Mouse (Mus musculus): ENCODE measurements around the gene Tom1. TPM values are rescaled to one million over a fixed set of nuclear protein-coding genes. Genes with fewer than 3 reads are reported as not detected.
A peak's percentile ranks its signal among the peaks of the same experiment; 100 is the strongest.

The Tom1 gene
- total and polyA plus RNA-seq, 2 experiments from 2014 or later = 56.1 to 75.8 TPM

GRCm38 (mm10) chr8:75108527-75109235 is 75.2 kb downstream of the Tom1 start:
- DNase-seq (ENCODE audit: low spot score) (peak; percentile 86), ATAC-seq (ENCODE audit: insufficient read depth, low read depth) (peak; percentile 80)
- Histone ChIP-seq H3K9ac (replicated peaks; ENCODE audit: low read depth, low read length) (peak overlapping the region; percentile 75), H3K36me3 (replicated peaks; ENCODE audit: control insufficient read depth, insufficient read depth, low read length) (peaks cover 16% of the 10 kb centered on the region), H3K4me3 (ENCODE audit: low read depth, low read length) (peak overlapping the region; percentile 64), H3K27ac (ENCODE audit: low read depth) (peak overlapping the region; percentile 86), H3K9me3 (replicated peaks; ENCODE audit: control insufficient read depth, low read length) (no peaks in the 10 kb centered on the region), H3K4me2 (ENCODE audit: low read depth, low read length) (peak overlapping the region; percentile 95), H3K4me1 (ENCODE audit: control insufficient read depth, insufficient read depth) (peaks cover 10% of the 10 kb centered on the region; the same call in 1 of the 2 replicates), H3K27me3 (ENCODE audit: control insufficient read depth, insufficient read depth, low read length) (no peaks in the 10 kb centered on the region)
- TF ChIP-seq EP300 (IDR thresholded peaks at IDR 0.05; ENCODE audit: low read depth) (peak; percentile 21; the same call in 1 of the 2 replicates), CTCF (IDR thresholded peaks at IDR 0.05; ENCODE audit: low read depth) (peak; percentile 89)
- 1% methylated on average over 9 of the region's 9 CpGs for WGBS

- H3K4me3 ChIP-seq (ENCODE audit: low read depth, low read length) = peak within 1 kb of the TSS; percentile 64
- peak within 1 kb of the TSS; percentile 75 for H3K9ac ChIP-seq (replicated peaks; ENCODE audit: low read depth, low read length)
- H3K4me1 ChIP-seq (ENCODE audit: control insufficient read depth, insufficient read depth) = peaks cover 10% of the 10 kb centered on the region; the same call in 1 of the 2 replicates
- under 1% methylated on average over 59 of the region's 59 CpGs for WGBS
- peak within 1 kb of the TSS; percentile 86 for H3K27ac ChIP-seq (ENCODE audit: low read depth)
- peak within 1 kb of the TSS; percentile 95 for H3K4me2 ChIP-seq (ENCODE audit: low read depth, low read length)
- TF ChIP-seq EP300 (IDR thresholded peaks at IDR 0.05; ENCODE audit: low read depth) (no peak), CTCF (IDR thresholded peaks at IDR 0.05; ENCODE audit: low read depth) (no peak)
- peaks cover 23% of the 10 kb centered on the region for H3K36me3 ChIP-seq (replicated peaks; ENCODE audit: control insufficient read depth, insufficient read depth, low read length)
- DNase-seq (ENCODE audit: low spot score) (peak; percentile 98), ATAC-seq (ENCODE audit: insufficient read depth, low read depth) (peak; percentile 99)
- H3K9me3 ChIP-seq (replicated peaks; ENCODE audit: control insufficient read depth, low read length) = no peaks in the 10 kb centered on the region
- no peaks in the 10 kb centered on the region for H3K27me3 ChIP-seq (ENCODE audit: control insufficient read depth, insufficient read depth, low read length)
Measured at GRCm38 (mm10) chr8:75109236-75109967, 75.9 kb downstream of the Tom1 start, which contains the start of gene Mcm5. Gene Mcm5 (plus strand): TSS chr8:75109569.

- H3K27me3 ChIP-seq (ENCODE audit: control insufficient read depth, insufficient read depth, low read length) = no peaks in the 10 kb centered on the region
- peaks cover 30% of the 10 kb centered on the region for H3K36me3 ChIP-seq (replicated peaks; ENCODE audit: control insufficient read depth, insufficient read depth, low read length)
- H3K27ac ChIP-seq (ENCODE audit: low read depth) = no peak overlapping the region
- TF ChIP-seq CTCF (IDR thresholded peaks at IDR 0.05; ENCODE audit: low read depth) (no peak), EP300 (IDR thresholded peaks at IDR 0.05; ENCODE audit: low read depth) (no peak)
- 13% methylated on average over 13 of the region's 13 CpGs for WGBS
- peak overlapping the region; percentile 64 for H3K4me3 ChIP-seq (ENCODE audit: low read depth, low read length)
- H3K9ac ChIP-seq (replicated peaks; ENCODE audit: low read depth, low read length) = peak overlapping the region; percentile 56
- ATAC-seq (ENCODE audit: insufficient read depth, low read depth) = no peak
- DNase-seq (ENCODE audit: low spot score) = no peak
- peak overlapping the region; percentile 68 for H3K4me2 ChIP-seq (ENCODE audit: low read depth, low read length)
- H3K4me1 ChIP-seq (ENCODE audit: control insufficient read depth, insufficient read depth) = peaks cover 10% of the 10 kb centered on the region; the same call in 1 of the 2 replicates
- H3K9me3 ChIP-seq (replicated peaks; ENCODE audit: control insufficient read depth, low read length) = no peaks in the 10 kb centered on the region
Measured at GRCm38 (mm10) chr8:75110093-75110492, 76.6 kb downstream of the Tom1 start.

- H3K27ac ChIP-seq (ENCODE audit: low read depth) = no peak overlapping the region
- DNase-seq (ENCODE audit: low spot score) = no peak
- TF ChIP-seq EP300 (IDR thresholded peaks at IDR 0.05; ENCODE audit: low read depth) (no peak), CTCF (IDR thresholded peaks at IDR 0.05; ENCODE audit: low read depth) (no peak)
- WGBS = 91% methylated on average over 1 of the region's 1 CpGs
- no peaks in the 10 kb centered on the region for H3K9me3 ChIP-seq (replicated peaks; ENCODE audit: control insufficient read depth, low read length)
- H3K4me2 ChIP-seq (ENCODE audit: low read depth, low read length) = no peak overlapping the region
- no peak overlapping the region for H3K9ac ChIP-seq (replicated peaks; ENCODE audit: low read depth, low read length)
- H3K36me3 ChIP-seq (replicated peaks; ENCODE audit: control insufficient read depth, insufficient read depth, low read length) = peaks cover 82% of the 10 kb centered on the region
- no peak for ATAC-seq (ENCODE audit: insufficient read depth, low read depth)
- H3K27me3 ChIP-seq (ENCODE audit: control insufficient read depth, insufficient read depth, low read length) = no peaks in the 10 kb centered on the region
- no peaks in the 10 kb centered on the region for H3K4me1 ChIP-seq (ENCODE audit: control insufficient read depth, insufficient read depth)
- H3K4me3 ChIP-seq (ENCODE audit: low read depth, low read length) = no peak overlapping the region
Measured at GRCm38 (mm10) chr8:75118505-75118904, 85.0 kb downstream of the Tom1 start.

- Histone ChIP-seq H3K27ac (ENCODE audit: low read depth) (no peak overlapping the region), H3K4me3 (ENCODE audit: low read depth, low read length) (no peak overlapping the region), H3K9me3 (replicated peaks; ENCODE audit: control insufficient read depth, low read length) (no peaks in the 10 kb centered on the region), H3K36me3 (replicated peaks; ENCODE audit: control insufficient read depth, insufficient read depth, low read length) (peaks cover 81% of the 10 kb centered on the region), H3K27me3 (ENCODE audit: control insufficient read depth, insufficient read depth, low read length) (no peaks in the 10 kb centered on the region), H3K9ac (replicated peaks; ENCODE audit: low read depth, low read length) (no peak overlapping the region), H3K4me1 (ENCODE audit: control insufficient read depth, insufficient read depth) (no peaks in the 10 kb centered on the region), H3K4me2 (ENCODE audit: low read depth, low read length) (no peak overlapping the region)
- 90% methylated on average over 2 of the region's 2 CpGs for WGBS
- ATAC-seq (ENCODE audit: insufficient read depth, low read depth) = no peak
- no peak for DNase-seq (ENCODE audit: low spot score)
- TF ChIP-seq CTCF (IDR thresholded peaks at IDR 0.05; ENCODE audit: low read depth) (no peak), EP300 (IDR thresholded peaks at IDR 0.05; ENCODE audit: low read depth) (no peak)
Measured at GRCm38 (mm10) chr8:75119287-75119686, 85.8 kb downstream of the Tom1 start.

Other genes starting within 250 kb of the Tom1 start
- not detected in 2 replicates for gene Isx, start 160.5 kb upstream of the Tom1 start, total RNA-seq (2014; rRNA removed; ENCODE audit: low replicate concordance)
- gene Isx, start 160.5 kb upstream of the Tom1 start, polyA plus RNA-seq (2015; fragmentation: Nextera tagmentation; extraction: Ambion mirVana) = 0.11 TPM in 2 replicates
- gene Hmgxb4, start 40.3 kb upstream of the Tom1 start, total RNA-seq (2014; rRNA removed; ENCODE audit: low replicate concordance) = 17.0 and 23.7 TPM in 2 replicates
- 9.0 and 10.2 TPM in 2 replicates for gene Hmgxb4, start 40.3 kb upstream of the Tom1 start, polyA plus RNA-seq (2015; fragmentation: Nextera tagmentation; extraction: Ambion mirVana)
- 22.9 and 29.2 TPM in 2 replicates for gene Hmox1, start 59.9 kb downstream of the Tom1 start, total RNA-seq (2014; rRNA removed; ENCODE audit: low replicate concordance)
- 12.2 and 13.6 TPM in 2 replicates for gene Hmox1, start 59.9 kb downstream of the Tom1 start, polyA plus RNA-seq (2015; fragmentation: Nextera tagmentation; extraction: Ambion mirVana)
- 51.6 and 51.8 TPM in 2 replicates for gene Mcm5, start 75.9 kb downstream of the Tom1 start, total RNA-seq (2014; rRNA removed; ENCODE audit: low replicate concordance)
- 20.9 and 23.8 TPM in 2 replicates for gene Mcm5, start 75.9 kb downstream of the Tom1 start, polyA plus RNA-seq (2015; fragmentation: Nextera tagmentation; extraction: Ambion mirVana)
- gene Rasd2, start 180.2 kb downstream of the Tom1 start, total RNA-seq (2014; rRNA removed; ENCODE audit: low replicate concordance) = 2.0 and 4.0 TPM in 2 replicates
- 0.63 and 0.68 TPM in 2 replicates for gene Rasd2, start 180.2 kb downstream of the Tom1 start, polyA plus RNA-seq (2015; fragmentation: Nextera tagmentation; extraction: Ambion mirVana)